Mouse (Mus musculus) monocyte, adult 5-6 weeks (primary cell): Measurements from ENCODE around the gene Fopnl. TPM values are rescaled to one million over a fixed set of nuclear protein-coding genes. Genes with fewer than 3 reads are reported as not detected.
A peak's percentile ranks its signal among the peaks of the same experiment; 100 is the strongest.

Experiments
- ATAC-seq: fragments of 153-309, 156-312 bp; replicated peaks from 2 replicates; pipeline ENCODE4 v1.8.0; 2017; ENCODE audit warnings: mild to moderate bottlenecking; ENCODE audit not compliant: low TSS enrichment, insufficient number of reproducible peaks, severe bottlenecking, poor library complexity, low FRiP score
- total RNA-seq: library from RNA; stranded (forward); fragments of 200-1000, 200-491, 200-594 nt; gene quantifications from 3 replicates; pipeline ENCODE4 v1.2.3, GENCODE M21; 2017

Fopnl gene
- 34.2 to 48.9 TPM (median 40.9 TPM) in 3 replicates for total RNA-seq

DNA sequence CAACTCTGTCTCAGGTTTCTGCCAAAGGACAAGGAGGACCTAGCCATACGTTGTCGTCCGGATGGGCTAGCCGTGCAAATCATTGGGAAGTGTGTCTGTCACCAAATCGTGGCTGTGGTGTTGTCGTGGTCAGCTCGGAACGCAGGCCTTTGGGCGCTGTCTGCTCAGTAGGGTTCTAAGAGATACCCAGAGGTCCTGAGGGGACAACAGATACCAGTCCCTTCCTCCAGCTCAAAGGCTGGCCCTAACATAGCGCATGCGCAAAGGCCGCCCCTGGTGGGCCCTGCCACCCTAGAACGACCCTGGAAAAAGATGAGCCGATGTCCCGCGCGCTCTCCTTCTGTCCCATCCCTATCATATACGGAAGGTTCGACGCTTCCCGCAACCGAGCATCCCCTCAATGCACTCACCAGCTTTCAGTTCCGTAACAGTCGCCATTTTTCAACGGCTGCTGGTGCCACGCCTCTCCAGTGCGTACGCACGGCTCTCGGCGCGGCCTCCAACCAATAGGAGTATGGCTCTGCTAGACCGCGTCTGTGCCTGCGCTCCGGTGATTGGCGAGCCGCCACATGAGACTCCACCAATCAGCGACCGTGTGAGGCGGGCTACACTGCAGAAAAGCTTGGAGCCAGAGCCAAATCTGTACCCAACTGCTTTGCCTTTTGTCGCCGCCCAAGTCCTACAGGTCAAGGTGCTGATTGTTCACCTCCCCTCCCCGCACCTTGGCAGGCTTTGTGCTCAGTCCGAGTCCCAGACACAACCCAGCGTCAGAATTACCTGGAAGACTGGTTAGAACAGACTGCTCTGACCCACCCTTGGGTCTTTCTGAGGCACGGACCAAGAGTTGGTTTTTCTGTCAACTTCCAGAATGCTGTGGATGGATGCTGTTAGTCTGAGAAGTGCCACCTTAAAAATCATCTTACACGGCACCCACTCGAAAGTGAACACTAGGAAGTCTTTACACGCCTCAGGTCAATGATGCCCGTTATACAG lies at the start of gene Fopnl:
Gene Fopnl, minus strand, starts transcription at position 522 of the 993 bp plus-strand sequence.
- peak; percentile 99 for ATAC-seq

DNA sequence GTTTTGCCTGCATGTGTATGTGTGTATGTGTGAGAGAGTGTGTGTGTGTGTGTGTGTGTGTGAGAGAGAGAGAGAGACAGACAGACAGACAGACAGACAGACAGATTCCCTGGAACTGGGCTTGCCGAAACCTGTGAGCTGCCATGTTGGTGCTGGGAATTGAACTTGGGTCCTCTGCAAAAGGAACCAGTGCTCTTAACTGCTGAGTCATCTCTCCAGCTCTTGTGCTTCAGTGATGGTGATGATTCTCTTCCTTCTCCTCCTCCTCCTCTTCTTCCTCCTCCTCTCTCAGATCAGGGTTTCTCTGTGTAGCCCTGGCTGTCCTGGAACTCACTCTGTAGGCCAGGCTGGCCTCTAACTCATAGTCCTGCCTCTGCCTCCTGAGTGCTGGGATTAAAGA lies 48.8 kb upstream of the Fopnl start:
- ATAC-seq = no peak

DNA sequence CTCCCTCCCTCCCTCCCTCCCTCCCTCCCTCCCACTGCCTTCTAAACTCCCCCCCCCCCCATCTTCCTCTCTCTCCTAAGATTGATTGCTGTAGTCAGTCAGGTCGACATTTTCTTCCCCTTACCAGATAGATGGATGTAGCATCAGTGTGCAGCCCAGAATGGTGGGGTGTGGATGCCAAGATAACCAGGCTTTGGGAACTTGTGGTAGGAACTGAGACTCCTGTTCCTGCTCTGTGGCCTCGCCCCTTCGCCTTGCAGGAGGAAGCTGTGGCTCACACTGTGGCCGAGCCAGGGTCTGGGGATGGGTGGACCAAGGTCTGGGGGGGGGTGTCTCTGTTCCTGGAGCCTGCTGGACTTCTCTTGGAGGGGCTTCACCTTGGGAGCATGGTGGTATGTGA lies 48.3 kb upstream of the Fopnl start:
- no peak for ATAC-seq

DNA sequence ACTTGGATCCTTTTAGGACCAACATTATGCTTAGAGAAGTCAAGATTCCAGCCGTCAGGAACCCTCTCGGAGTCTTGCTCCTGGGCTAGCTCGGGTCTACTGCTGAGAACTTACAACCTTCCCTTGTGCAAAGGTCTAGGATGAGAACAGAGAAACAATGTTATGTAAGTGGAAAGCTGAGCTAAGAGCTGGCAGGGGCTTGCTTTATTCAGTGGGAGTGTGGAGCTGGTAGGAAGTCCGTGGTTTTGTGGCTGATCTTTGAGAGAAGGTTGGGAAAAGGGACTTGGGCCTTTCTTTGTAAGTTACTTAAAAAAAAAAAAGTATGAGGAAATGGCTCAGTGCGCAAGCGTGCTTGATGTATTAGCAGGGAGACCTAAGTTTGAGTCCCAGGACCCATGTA lies 46.9 kb upstream of the Fopnl start:
- no peak for ATAC-seq

DNA sequence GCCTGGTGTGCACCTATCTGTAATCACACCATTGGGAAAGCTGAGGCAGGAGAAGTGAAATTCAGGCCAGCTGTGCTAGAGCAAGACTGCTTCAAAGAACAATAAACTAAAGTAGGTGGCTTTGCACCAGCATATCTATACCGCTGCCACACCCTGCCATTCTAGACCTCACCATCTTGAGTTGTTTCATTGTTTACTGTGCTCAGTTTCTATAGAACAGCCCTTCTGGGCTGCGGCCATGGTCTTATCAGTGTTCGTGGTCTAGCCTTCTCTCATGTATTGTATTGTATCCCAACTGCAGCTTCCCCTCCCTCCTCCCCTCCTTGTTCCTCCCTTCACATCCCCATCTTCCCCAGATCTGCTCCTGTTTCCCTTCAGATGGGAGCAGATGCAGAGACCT lies 46.3 kb upstream of the Fopnl start:
- no peak for ATAC-seq

DNA sequence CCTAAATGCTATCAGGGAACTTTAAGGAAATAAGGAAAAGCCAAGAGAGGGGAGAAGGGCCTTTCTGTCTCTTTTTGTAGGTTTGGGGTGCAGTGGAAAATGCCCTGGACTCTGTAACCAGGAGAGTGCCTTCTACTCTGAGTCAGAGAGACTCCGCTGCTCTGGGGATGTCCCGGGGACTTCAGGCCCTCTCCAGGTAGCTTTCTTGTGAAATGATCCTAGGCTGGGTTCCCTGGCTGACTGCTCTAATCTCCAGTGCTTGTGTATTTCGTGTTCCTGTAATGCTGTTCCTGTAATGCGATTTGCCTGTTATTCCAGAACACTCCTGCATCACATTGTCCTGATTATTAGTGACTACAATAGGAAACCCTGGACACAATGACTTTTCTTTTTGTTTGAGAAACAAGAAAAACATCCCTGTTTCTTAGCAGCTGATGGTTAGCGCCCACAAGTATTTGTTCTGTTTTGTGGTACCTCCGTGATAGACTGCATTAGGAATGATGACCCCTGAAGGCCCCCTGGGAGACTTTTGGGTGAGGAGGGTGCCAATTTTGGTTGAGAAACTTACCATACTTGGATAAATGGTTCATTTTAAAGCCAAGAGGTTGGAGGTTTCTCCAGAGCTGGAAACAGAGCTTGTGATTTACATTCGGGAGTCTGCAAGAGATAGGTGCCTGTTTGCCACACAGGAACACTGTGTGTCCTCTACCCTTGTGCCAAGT lies 45.1 kb upstream of the Fopnl start:
- no peak for ATAC-seq

DNA sequence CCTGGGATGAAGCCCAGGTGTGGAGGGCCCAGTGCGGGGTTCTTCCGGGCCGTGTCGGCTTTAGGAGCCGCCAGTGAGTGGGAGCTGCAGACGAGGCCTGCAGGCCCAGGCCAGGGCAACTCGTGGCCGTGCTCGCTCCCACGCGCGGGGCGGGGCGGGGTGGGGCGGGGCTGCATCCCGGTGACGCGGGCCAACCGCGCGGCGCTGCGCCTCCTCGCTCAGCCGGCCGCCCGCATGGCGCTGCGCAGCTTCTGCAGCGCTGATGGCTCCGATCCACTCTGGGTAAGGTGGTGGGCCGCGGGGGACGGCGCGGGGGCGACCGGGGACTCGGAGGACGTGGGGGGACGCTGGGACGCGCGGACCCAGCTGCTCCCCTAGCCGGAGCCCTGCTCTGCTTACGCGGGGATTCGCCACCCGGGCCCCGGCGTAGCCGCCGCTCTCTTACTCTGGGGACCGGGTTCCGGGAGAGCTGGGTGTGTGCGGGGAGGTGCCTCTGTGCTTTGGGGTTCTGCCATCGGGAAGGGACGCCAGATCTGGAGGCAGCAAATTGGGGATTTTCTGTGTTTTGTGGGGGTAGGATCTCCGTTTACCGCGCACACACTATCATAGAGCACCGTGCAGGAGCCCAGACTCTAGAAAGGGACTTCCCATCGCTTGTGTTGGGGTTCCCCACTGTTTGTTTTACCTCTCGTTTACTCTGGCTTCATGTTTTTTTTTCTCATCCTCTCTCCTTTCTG lies 44.3 kb upstream of the Fopnl start, which contains the start of gene Abcc1:
Gene Abcc1, plus strand, starts transcription at position 197 of the 737 bp plus-strand sequence.
- ATAC-seq = peak; percentile 60

DNA sequence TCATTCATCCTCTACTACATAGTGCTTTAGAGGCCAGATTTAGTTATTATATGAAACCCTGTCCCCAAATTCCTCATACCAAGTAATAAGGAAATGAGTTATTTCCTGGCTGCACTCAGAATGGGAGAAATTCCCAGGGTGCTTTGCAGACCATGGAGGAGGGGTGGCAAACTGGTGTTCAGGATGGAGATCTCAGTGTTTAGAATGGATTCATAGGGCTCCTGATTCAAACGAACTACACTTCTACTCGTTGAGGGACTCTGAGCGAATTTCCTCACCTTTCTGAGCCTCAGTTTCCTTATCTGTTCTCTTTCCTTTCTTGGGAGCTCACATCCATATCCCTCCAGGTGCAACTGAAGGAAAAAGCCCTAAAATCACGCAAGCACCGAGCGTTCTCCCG lies 43.7 kb upstream of the Fopnl start:
- no peak for ATAC-seq

DNA sequence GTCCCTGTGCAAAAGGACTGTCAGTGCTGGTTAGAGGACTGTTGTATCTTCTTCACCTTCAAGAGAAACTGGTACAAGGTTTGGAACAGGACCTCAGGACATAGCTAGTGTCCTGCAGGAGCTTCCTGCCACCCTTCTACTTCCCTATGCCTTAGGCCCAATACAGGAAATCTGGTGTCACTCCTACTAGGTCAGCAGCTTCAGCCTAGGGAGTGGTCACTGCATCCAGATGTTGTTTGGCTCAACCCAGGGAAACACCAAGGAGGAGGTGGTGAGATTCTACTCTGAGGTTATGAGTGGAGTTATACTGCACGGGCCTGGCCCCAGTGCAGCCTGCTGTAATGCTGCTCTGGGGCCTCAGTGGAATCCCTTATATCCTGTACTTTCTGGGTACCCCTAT lies 41.3 kb upstream of the Fopnl start:
- ATAC-seq = no peak

DNA sequence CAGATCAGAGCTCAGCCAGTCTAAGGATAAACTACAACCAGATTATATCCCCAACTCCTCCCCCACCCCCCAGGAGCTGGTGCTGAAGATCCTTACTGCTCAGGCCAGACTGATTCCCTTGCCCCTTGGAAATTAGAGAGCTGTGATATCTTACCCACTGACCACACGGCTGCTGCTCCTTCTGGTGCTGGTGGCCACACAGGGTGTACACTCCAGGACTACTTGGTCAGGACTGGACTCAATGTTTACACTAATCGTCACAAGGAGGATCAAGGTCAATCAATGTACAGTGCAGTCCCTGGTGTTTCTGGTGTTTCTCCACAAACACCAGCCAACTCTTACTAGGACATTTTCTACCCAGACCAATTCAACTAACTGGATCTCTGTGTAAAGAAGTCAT lies 40.7 kb upstream of the Fopnl start:
- no peak for ATAC-seq

DNA sequence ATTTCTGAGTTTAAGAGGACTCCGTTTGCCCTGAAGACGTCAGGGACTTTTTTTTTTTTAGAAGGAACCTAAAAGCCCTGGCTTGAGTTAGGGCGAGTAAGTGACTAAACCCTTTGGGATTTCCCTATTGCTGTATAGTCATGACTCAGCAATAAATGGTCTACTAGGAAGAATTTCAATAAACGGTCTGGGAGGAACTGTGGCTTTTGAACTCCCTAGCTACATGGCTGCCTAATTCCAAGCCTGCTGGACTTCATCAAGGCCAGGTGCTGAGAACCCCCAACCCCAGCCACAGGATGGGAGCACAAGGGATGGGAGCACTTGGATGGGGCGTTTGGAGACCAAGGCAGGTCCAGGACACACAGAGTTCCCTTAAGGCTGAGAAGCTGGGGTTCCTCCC lies 35.5 kb upstream of the Fopnl start:
- no peak for ATAC-seq

DNA sequence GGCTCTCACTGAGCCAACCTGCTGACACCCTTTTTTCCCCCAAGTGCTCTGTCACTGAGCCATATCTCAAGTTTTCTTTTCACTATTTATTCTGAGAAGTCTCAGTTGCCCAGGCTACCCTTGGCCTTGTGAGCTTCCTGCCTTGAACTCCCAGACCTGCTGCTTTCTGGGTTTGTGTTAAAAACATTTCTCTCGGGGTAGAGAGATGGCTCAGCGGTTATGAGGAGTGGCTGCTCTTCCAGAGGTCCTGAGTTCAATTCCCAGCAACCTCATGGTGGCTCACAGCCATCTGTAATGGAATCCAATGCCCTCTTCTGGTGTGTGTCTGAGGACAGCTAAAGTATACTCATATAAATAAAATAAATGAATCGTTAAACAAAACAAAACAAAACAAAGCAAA lies 35.0 kb upstream of the Fopnl start:
- no peak for ATAC-seq

DNA sequence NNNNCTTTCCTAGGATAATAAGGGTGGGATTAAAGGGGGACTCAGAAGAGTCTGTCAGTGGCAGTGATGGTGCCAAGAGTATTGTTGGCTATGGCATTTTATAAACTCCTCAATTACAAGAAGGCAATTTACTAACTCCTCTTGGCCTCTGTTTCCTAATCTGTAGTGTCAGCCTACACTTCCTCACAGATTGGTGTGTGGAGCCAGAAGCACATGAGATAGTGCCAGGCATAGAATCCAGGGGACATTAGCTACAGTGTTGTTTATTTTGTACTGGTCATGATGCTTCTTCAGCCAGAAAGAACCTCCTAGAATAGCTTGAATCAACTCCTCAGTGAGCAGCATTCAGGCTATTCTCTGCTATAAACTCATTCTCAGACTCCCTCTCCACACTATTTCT lies 34.4 kb upstream of the Fopnl start:
- no peak for ATAC-seq

DNA sequence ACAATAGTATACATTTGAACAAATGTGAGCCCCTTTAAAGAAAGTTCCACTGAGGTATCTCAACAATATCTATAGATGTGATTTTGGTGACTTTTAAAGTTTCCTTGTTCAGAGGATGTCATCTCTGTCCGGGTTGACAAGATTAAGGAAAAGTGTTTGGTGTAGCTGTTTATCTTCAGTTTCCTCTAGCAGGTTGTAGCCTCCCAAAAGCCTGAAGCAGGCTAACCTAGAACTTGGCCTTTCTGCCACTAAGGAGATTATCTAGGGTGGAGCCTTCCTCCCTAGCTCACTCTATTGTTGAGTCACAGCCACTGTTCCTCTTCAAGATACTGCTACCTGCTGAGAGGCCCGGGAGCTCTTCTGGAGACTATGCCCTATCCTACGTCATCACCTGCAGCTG lies 27.8 kb upstream of the Fopnl start:
- ATAC-seq = no peak

DNA sequence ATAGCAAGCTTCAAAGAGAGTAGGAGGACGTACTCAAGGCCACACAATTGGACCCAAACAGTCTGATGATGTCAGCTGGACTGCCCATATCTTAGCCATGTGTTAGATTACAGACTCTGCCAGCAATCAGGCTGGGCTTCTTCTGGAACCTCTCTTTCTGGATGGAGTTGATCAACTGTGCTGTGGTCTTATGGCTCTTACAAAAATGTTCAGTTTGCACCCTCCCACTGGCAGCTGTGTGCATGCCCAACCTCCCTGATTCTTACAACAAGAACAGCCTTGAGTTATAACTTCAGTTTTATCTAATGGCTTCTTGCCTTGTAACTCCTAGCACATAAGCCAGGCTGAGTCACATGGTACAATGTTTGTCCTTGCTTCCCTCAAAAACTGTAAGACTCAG lies 11.0 kb upstream of the Fopnl start:
- ATAC-seq = no peak

DNA sequence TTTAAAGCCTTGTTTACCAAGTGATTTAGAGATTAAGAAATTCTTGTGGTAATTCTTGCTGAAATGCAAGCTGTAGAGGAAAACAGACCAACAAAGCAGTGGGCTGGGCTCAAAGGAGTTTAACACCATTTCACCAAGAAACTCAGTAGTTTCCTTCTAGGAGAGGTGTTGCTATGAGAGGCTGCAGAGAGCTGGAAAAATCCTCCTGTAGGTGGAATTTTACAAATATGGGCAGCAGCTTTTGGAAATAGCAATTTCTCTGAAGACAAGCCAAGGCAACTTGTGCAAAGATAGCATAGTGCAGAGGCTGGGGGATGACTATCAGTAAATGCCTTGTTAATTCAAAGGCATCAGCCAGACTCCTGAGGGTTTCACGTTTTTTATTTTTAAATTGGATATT lies 3.3 kb upstream of the Fopnl start:
- no peak for ATAC-seq

DNA sequence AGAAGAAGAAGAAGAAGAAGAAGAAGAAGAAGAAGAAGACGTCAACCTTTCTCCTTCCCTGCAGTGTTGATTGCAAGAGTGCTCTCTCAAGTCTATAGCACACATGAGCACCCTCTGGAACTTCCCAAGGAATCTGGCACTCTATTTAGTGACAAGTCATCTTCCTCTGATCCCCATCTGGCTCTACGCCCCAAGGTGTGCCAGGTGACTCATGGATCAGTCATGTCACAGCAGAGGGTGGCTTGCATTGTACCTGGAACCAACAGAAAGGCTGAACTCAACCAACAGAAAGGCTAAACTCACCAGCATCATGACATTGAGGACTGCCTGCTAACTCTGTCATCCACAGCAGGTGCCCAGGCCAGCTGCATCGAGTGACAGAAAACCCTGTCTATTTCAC lies 2.5 kb upstream of the Fopnl start:
- ATAC-seq = no peak

DNA sequence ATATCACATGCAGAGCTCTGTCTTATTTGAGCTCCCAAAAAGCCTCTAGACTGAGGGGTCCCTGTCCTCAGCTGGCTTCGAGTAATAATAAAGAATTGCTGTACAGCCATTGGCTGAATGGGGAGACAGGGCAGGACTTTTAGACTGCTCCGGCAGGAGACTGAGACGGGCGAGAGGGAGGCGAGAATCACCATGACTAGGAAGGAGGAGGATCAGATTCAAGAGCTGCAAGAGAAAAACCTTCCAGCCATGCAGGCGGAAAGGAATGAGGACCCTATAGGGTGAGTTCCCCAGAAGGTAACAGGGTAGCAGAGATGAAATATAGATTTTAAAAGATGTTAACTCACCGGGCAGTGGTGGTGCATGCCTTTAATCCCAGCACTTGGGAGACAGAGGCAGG lies 4.3 kb downstream of the Fopnl start:
- ATAC-seq = no peak

DNA sequence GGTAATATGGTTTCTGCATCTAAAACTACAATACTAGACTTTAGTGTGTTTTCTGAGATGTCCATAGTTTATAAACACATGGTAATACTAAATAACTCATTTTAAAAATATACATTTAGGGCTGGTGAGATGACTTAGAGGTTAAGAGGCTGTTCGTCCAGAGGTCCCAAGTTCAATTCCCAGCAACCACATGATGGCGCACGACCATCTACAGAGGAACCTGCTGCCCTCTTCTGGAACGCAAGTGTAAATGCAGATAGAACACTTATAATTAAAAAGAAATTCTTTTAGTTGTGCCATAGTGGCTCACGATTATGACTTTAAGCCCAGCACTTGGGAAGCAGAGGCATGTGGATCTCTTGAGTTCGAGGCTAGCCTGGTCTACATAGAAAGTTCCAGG lies 5.8 kb downstream of the Fopnl start:
- no peak for ATAC-seq
